Mouse (Mus musculus): ENCODE measurements around the gene Klk15.

- no peak for TF ChIP-seq CTCF (IDR thresholded peaks at IDR 0.05; ENCODE audit: insufficient read depth, low read length)
- no peak for TF ChIP-seq POLR2A (IDR thresholded peaks at IDR 0.05; ENCODE audit: borderline replicate concordance, extremely low read depth, low read depth, low read length)
These were observed 7.6 kb upstream of the Klk15 start for GRCm38 (mm10) chr7:43925985-43926384.

Measured in lung, adult 2 months (tissue).